Mouse (Mus musculus) thymus, adult 2 months (tissue): ENCODE measurements around the gene Synpo2l.

Source experiments
- CTCF ChIP-seq: fragments of 200-500 bp; IDR thresholded peaks from 2 replicates; pipeline ENCODE4 v1.5.1; 2012; ENCODE audit warnings: mild to moderate bottlenecking, control low read depth, low read length, moderate library complexity, borderline replicate concordance; ENCODE audit not compliant: control insufficient read depth, poor library complexity, insufficient read depth; ENCODE audit errors: extremely low read depth
- POLR2A ChIP-seq: fragments of 200-500 bp; IDR thresholded peaks from 2 replicates; pipeline ENCODE4 v1.6.1; 2012; ENCODE audit warnings: mild to moderate bottlenecking, low read length, control low read depth, moderate library complexity; ENCODE audit not compliant: control insufficient read depth, poor library complexity, insufficient read depth; ENCODE audit errors: extremely low read depth

DNA sequence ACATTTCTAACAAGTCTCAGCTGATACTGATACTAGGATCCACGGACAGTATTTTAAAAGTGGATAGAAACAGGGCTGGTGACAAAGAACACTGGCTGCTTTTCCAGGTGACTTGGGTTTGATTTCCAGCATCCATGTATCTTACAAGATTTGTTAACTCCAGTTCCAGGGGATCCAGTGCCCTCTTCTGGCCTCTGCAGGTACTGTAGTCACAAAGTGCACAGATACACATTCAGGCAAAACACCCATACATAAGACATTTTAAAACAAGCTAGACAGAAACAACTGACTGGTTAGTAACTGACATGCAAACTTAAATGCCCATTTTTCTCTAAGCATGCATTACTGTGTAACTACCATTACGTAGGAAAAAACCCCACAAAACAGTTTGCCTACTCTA is 4.8 kb upstream of the Synpo2l start:
- TF ChIP-seq POLR2A (no peak), CTCF (no peak)
